Mouse (Mus musculus) heart, postnatal 0 days (tissue): Measurements from ENCODE around the gene Icosl.

Experiments used
- CTCF ChIP-seq: IDR thresholded peaks from 2 replicates; pipeline ENCODE4 v1.5.1; 2016; ENCODE audit warnings: antibody characterized with exemption, control low read depth, low read depth
- EP300 ChIP-seq: IDR thresholded peaks from 2 replicates; pipeline ENCODE4 v1.6.1; 2016; ENCODE audit warnings: antibody characterized with exemption, low read depth

GRCm38 (mm10) chr10:78057056-78057455 lies 12.0 kb upstream of the Icosl start:
- no peak for TF ChIP-seq CTCF
- no peak for TF ChIP-seq EP300
